Mouse (Mus musculus) MEL (cell line): ENCODE results near the gene Atl3. TPM values are rescaled to one million over a fixed set of nuclear protein-coding genes. Genes with fewer than 3 reads are reported as not detected.
A peak's percentile ranks its signal among the peaks of the same experiment; 100 is the strongest.

Experiments used
- DNase-seq: peaks from one replicate; pipeline ENCODE4 v3.0.0; 2011; ENCODE audit warnings: low read depth, low spot score
- H3K27ac ChIP-seq: 2 replicates; pipeline ENCODE4 v1.5.1; 2012; ENCODE audit warnings: low read depth, mild to moderate bottlenecking, control low read depth, low read length, moderate library complexity; ENCODE audit not compliant: control insufficient read depth
- H3K27me3 ChIP-seq, 2 experiments: fragments of 150-350 bp in 1 of 2; sonication (generic) in 1 of 2; 2 replicates each; pipeline ENCODE4 v1.6.1; 2012; ENCODE audit warnings: low read length in 2 of 2, mild to moderate bottlenecking in 2 of 2, improper control_type of control experiment in 1 of 2, moderate library complexity in 1 of 2; ENCODE audit not compliant: insufficient read depth in 2 of 2, control insufficient read depth in 1 of 2
- H3K36me3 ChIP-seq, 2 experiments: 2 replicates each; pipeline ENCODE4 v1.6.1; 2012 to 2014; ENCODE audit warnings: low read length in 2 of 2, improper control_type of control experiment in 1 of 2, inconsistent platforms in 1 of 2, mild to moderate bottlenecking in 1 of 2; ENCODE audit not compliant: insufficient read depth in 2 of 2, control insufficient read depth in 1 of 2
- H3K4me1 ChIP-seq, 2 experiments: fragments of 150-350 bp in 1 of 2; sonication (generic) in 1 of 2; 2 replicates each; pipeline ENCODE4 v1.6.1; 2012; ENCODE audit warnings: low read length in 2 of 2, improper control_type of control experiment in 1 of 2, mild to moderate bottlenecking in 1 of 2; ENCODE audit not compliant: insufficient read depth in 2 of 2, control insufficient read depth in 1 of 2
- H3K4me3 ChIP-seq, 2 experiments: fragments of 150-350 bp in 1 of 2; sonication (generic) in 1 of 2; 2 replicates each; pipeline ENCODE4 v1.5.1; 2012; ENCODE audit warnings: low read depth in 2 of 2, low read length in 2 of 2, mild to moderate bottlenecking in 2 of 2, moderate library complexity in 2 of 2, control low read depth in 1 of 2, improper control_type of control experiment in 1 of 2; ENCODE audit not compliant: control insufficient read depth in 1 of 2, insufficient read depth in 1 of 2
- H3K79me2 ChIP-seq: 2 replicates; pipeline ENCODE4 v1.6.1; 2012; ENCODE audit warnings: mild to moderate bottlenecking, low read length, moderate library complexity; ENCODE audit not compliant: control insufficient read depth, poor library complexity, insufficient read depth
- H3K9ac ChIP-seq: 2 replicates; pipeline ENCODE4 v1.6.1; 2012; ENCODE audit warnings: low read depth, mild to moderate bottlenecking, control low read depth, low read length, moderate library complexity; ENCODE audit not compliant: control insufficient read depth, poor library complexity, severe bottlenecking
- H3K9me3 ChIP-seq: fragments of 150-350 bp; sonication (generic); replicated peaks from 2 replicates; pipeline ENCODE4 v1.6.1; 2012; ENCODE audit warnings: mild to moderate bottlenecking, low read length, improper control_type of control experiment, moderate library complexity; ENCODE audit not compliant: insufficient read depth
- BHLHE40 ChIP-seq: IDR thresholded peaks from 2 replicates; pipeline ENCODE4 v1.6.1; 2012; ENCODE audit warnings: low read depth, mild to moderate bottlenecking, inconsistent platforms, low read length, improper control_type of control experiment, borderline replicate concordance
- CHD1 ChIP-seq: IDR thresholded peaks from 2 replicates; pipeline ENCODE4 v1.6.1; 2012; ENCODE audit warnings: low read depth, mild to moderate bottlenecking, inconsistent platforms, low read length, improper control_type of control experiment
- CHD2 ChIP-seq: IDR thresholded peaks from 2 replicates; pipeline ENCODE4 v1.6.1; 2011; ENCODE audit warnings: low read length, improper control_type of control experiment
- CTCF ChIP-seq, 3 experiments: IDR thresholded peaks in 2 of 3; conservative IDR thresholded peaks in 1 of 3; 2 replicates each; pipeline ENCODE4 v1.5.1; 2011 to 2012; ENCODE audit warnings: low read length in 3 of 3, low read depth in 2 of 3, mild to moderate bottlenecking in 2 of 3, improper control_type of control experiment in 1 of 3, inconsistent platforms in 1 of 3, mixed read lengths in 1 of 3, moderate library complexity in 1 of 3; ENCODE audit not compliant: control insufficient read depth in 1 of 3, insufficient read depth in 1 of 3, poor library complexity in 1 of 3, severe bottlenecking in 1 of 3
- E2F4 ChIP-seq: IDR thresholded peaks from 2 replicates; pipeline ENCODE4 v1.6.1; 2011; ENCODE audit warnings: low read depth, low read length, improper control_type of control experiment, borderline replicate concordance
- ELF1 ChIP-seq: IDR thresholded peaks from 2 replicates; pipeline ENCODE4 v1.6.1; 2014; ENCODE audit warnings: low read depth, mild to moderate bottlenecking, inconsistent platforms, low read length, improper control_type of control experiment, moderate library complexity
- EP300 ChIP-seq, 2 experiments: IDR thresholded peaks; 2 replicates each; pipeline ENCODE4 v1.6.1; 2011; ENCODE audit warnings: improper control_type of control experiment in 2 of 2, low read length in 2 of 2, low read depth in 1 of 2, mild to moderate bottlenecking in 1 of 2
- ETS1 ChIP-seq: IDR thresholded peaks from 2 replicates; pipeline ENCODE4 v1.6.1; 2012; ENCODE audit warnings: low read depth, mild to moderate bottlenecking, inconsistent platforms, low read length, improper control_type of control experiment, moderate library complexity
- GABPA ChIP-seq: IDR thresholded peaks from 2 replicates; pipeline ENCODE4 v1.6.1; 2012; ENCODE audit warnings: low read depth, mild to moderate bottlenecking, inconsistent platforms, low read length, improper control_type of control experiment, moderate library complexity
- GATA1 ChIP-seq: IDR thresholded peaks from 2 replicates; pipeline ENCODE4 v1.6.1; 2011; ENCODE audit warnings: low read depth, low read length, improper control_type of control experiment
- HCFC1 ChIP-seq: IDR thresholded peaks from 2 replicates; pipeline ENCODE4 v1.6.1; 2012; ENCODE audit warnings: low read depth, mild to moderate bottlenecking, inconsistent platforms, low read length, improper control_type of control experiment, moderate library complexity
- JUND ChIP-seq: IDR thresholded peaks from 2 replicates; pipeline ENCODE4 v1.6.1; 2011; ENCODE audit warnings: low read depth, mild to moderate bottlenecking, improper control_type of control experiment, low read length
- KAT2A ChIP-seq: conservative IDR thresholded peaks from 2 replicates; pipeline ENCODE4 v1.6.1; 2012; ENCODE audit warnings: low read depth, low read length, improper control_type of control experiment, inconsistent platforms
- MAFK ChIP-seq: IDR thresholded peaks from 2 replicates; pipeline ENCODE4 v1.6.1; 2011; ENCODE audit warnings: low read depth, mild to moderate bottlenecking, low read length, improper control_type of control experiment, borderline replicate concordance
- MAX ChIP-seq: IDR thresholded peaks from 2 replicates; pipeline ENCODE4 v1.6.1; 2011; ENCODE audit warnings: low read length, improper control_type of control experiment
- MAZ ChIP-seq: IDR thresholded peaks from 2 replicates; pipeline ENCODE4 v1.6.1; 2012; ENCODE audit warnings: low read depth, mild to moderate bottlenecking, inconsistent platforms, low read length, improper control_type of control experiment
- MEF2A ChIP-seq: IDR thresholded peaks from 2 replicates; pipeline ENCODE4 v1.6.1; 2014; ENCODE audit warnings: low read depth, mild to moderate bottlenecking, inconsistent platforms, low read length, improper control_type of control experiment; ENCODE audit not compliant: poor library complexity, insufficient replicate concordance, severe bottlenecking; ENCODE audit errors: extremely low read depth
- MXI1 ChIP-seq: IDR thresholded peaks from 2 replicates; pipeline ENCODE4 v1.6.1; 2011; ENCODE audit warnings: mild to moderate bottlenecking, low read depth, low read length, improper control_type of control experiment
- MYB ChIP-seq: IDR thresholded peaks from 2 replicates; pipeline ENCODE4 v1.6.1; 2011; ENCODE audit warnings: mild to moderate bottlenecking, low read depth, low read length, improper control_type of control experiment
- MYC ChIP-seq: IDR thresholded peaks from 2 replicates; pipeline ENCODE4 v1.6.1; 2011; ENCODE audit warnings: low read depth, mild to moderate bottlenecking, low read length, improper control_type of control experiment, moderate library complexity
- NELFE ChIP-seq: IDR thresholded peaks from 2 replicates; pipeline ENCODE4 v1.6.1; 2011; ENCODE audit warnings: low read depth, low read length, improper control_type of control experiment
- NRF1 ChIP-seq: IDR thresholded peaks from 2 replicates; pipeline ENCODE4 v1.6.1; 2014; ENCODE audit warnings: low read depth, mild to moderate bottlenecking, inconsistent platforms, low read length, improper control_type of control experiment, moderate library complexity; ENCODE audit not compliant: poor library complexity, insufficient read depth, severe bottlenecking
- POLR2AphosphoS2 ChIP-seq: IDR thresholded peaks from 2 replicates; pipeline ENCODE4 v1.6.1; 2011; ENCODE audit warnings: low read length, improper control_type of control experiment
- POLR2AphosphoS5 ChIP-seq: IDR thresholded peaks from 2 replicates; pipeline ENCODE4 v1.6.1; 2012; ENCODE audit warnings: low read depth, borderline replicate concordance, mild to moderate bottlenecking, inconsistent platforms, low read length, moderate library complexity, mixed read lengths
- RAD21 ChIP-seq: IDR thresholded peaks from 2 replicates; pipeline ENCODE4 v1.6.1; 2011; ENCODE audit warnings: mild to moderate bottlenecking, low read depth, low read length, improper control_type of control experiment
- RCOR1 ChIP-seq: IDR thresholded peaks from 2 replicates; pipeline ENCODE4 v1.6.1; 2012; ENCODE audit warnings: low read depth, mild to moderate bottlenecking, inconsistent platforms, low read length, improper control_type of control experiment
- SIN3A ChIP-seq: IDR thresholded peaks from 2 replicates; pipeline ENCODE4 v1.6.1; 2012; ENCODE audit warnings: low read length, improper control_type of control experiment, inconsistent platforms
- SMC3 ChIP-seq: IDR thresholded peaks from 2 replicates; pipeline ENCODE4 v1.6.1; 2011; ENCODE audit warnings: low read depth, low read length, improper control_type of control experiment
- TAL1 ChIP-seq: IDR thresholded peaks from 2 replicates; pipeline ENCODE4 v1.6.1; 2012; ENCODE audit warnings: mild to moderate bottlenecking, inconsistent platforms, low read length, moderate library complexity, mixed read lengths
- TBP ChIP-seq: IDR thresholded peaks from 2 replicates; pipeline ENCODE4 v1.8.0; 2011; ENCODE audit warnings: low read depth, low read length, improper control_type of control experiment
- UBTF ChIP-seq: IDR thresholded peaks from 2 replicates; pipeline ENCODE4 v1.6.1; 2012; ENCODE audit warnings: low read depth, mild to moderate bottlenecking, inconsistent platforms, low read length, improper control_type of control experiment, moderate library complexity, borderline replicate concordance; ENCODE audit not compliant: insufficient read depth
- USF1 ChIP-seq: IDR thresholded peaks from 2 replicates; pipeline ENCODE4 v1.6.1; 2014; ENCODE audit warnings: low read depth, mild to moderate bottlenecking, inconsistent platforms, low read length, improper control_type of control experiment, moderate library complexity
- USF2 ChIP-seq, 2 experiments: IDR thresholded peaks; 2 replicates each; pipeline ENCODE4 v1.6.1; 2011 to 2012; ENCODE audit warnings: improper control_type of control experiment in 2 of 2, low read length in 2 of 2, borderline replicate concordance in 1 of 2, inconsistent platforms in 1 of 2, low read depth in 1 of 2, mild to moderate bottlenecking in 1 of 2; ENCODE audit not compliant: insufficient read depth in 1 of 2
- ZKSCAN1 ChIP-seq: IDR thresholded peaks from 2 replicates; pipeline ENCODE4 v1.6.1; 2012; ENCODE audit warnings: low read depth, mild to moderate bottlenecking, inconsistent platforms, low read length, improper control_type of control experiment, moderate library complexity
- ZMIZ1 ChIP-seq: IDR thresholded peaks from 2 replicates; pipeline ENCODE4 v1.6.1; 2012; ENCODE audit warnings: low read depth, mild to moderate bottlenecking, inconsistent platforms, low read length, improper control_type of control experiment, moderate library complexity
- polyA plus RNA-seq, 2 experiments: library from polyadenylated mRNA; stranded (reverse) in 1 of 2; unstranded in 1 of 2; fragments of >175 nt in 1 of 2; fragments of >200 nt in 1 of 2; gene quantifications; 2 replicates each; pipeline versions ENCODE4 v1.2.1 to v1.2.4; 2012; ENCODE audit warnings: low replicate concordance in 2 of 2, low read depth in 1 of 2; ENCODE audit not compliant: insufficient read length in 2 of 2, insufficient read depth in 1 of 2, missing spikeins in 1 of 2
- total RNA-seq: library from RNA; depleted of rRNA; stranded (reverse); fragments of 300-350 nt; gene quantifications from 2 replicates; pipeline ENCODE4 v1.2.3, GENCODE M21; 2012

Gene Atl3
- total and polyA plus RNA-seq, 3 experiments: 15.3 to 16.4 TPM; not detected in 1

DNA sequence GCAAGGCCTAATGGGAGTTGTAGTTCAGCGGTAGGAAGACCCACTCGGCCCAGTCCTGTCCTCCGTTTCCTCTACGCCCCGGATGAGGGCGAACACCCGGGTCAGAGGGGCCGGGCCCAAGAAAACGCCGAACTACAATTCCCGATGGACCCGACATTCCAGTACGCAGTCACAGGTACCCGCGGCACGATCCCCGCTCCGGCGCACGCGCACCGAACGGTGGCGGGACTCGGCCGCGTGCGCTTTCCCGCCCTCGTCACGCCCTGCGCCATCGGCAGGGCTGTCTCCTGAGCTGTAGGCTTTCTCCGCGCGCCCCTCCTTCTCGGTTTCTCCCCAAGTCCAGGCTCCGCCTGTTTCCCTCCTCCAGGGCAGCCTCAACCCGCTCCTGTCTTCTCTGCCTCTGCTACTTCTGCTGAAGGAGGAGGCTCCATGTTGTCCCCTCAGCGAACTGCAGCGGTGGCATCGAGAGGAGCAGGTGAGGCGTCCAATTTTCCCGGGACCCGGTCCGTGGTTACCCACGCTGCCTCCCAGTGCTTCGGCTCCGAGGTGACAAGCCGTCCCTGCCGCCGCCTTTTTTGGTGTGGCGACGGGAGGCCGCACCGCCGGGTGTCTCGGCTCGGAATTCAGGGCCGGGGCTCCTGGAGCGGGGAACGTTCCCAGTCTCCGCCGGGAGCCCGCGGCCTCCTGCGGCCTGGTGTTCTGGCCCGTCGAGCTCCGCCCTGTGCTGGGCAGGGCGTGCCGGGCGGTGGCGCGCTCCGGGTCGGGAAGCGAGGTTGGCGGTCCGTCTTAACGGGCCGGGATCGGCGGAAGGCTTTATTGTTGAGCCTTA, 561 bp downstream of the Atl3 start:
- peak; percentile 95 for DNase-seq
- peaks cover 13% of the 10 kb centered on the region for H3K79me2 ChIP-seq
- peak overlapping the region; percentile 91 for H3K9ac ChIP-seq
- H3K9me3 ChIP-seq: no peaks in the 10 kb centered on the region
- H3K4me1 ChIP-seq: peaks cover 4 to 8% of the 10 kb centered on the region in 2 experiments; a peak in 3 of 4 replicates
- no peaks in the 10 kb centered on the region for H3K27me3 ChIP-seq
- H3K36me3 ChIP-seq: peaks cover 0 to 13% of the 10 kb centered on the region in 2 experiments; a peak in 2 of 4 replicates
- H3K4me3 ChIP-seq: peak overlapping the region; percentile 72 to 85
- peak overlapping the region; percentile 86 for H3K27ac ChIP-seq
- TF ChIP-seq NELFE (peak; percentile 82), EP300 (IDR thresholded peaks at IDR 0.05; ENCODE audit: low read depth in 1 of 2, low read length in 2 of 2) (peak in 1 of 2 experiments; percentile 2; a peak in 1 of 4 replicates), MYB (no peak), KAT2A (peak; percentile 60; the same call in 1 of the 2 replicates), NRF1 (peak; percentile 91), HCFC1 (peak; percentile 93), SMC3 (no peak), USF1 (peak; percentile 46), MXI1 (peak; percentile 63), MEF2A (no peak), MAZ (no peak), TBP (peak; percentile 60; the same call in 1 of the 2 replicates), MAFK (no peak), USF2 (IDR thresholded peaks at IDR 0.05; ENCODE audit: borderline replicate concordance in 1 of 2, insufficient read depth in 1 of 2, low read depth in 1 of 2, low read length in 2 of 2) (no peak), MAX (peak; percentile 99), ELF1 (no peak), POLR2AphosphoS2 (peak; percentile 66), GABPA (no peak), POLR2AphosphoS5 (no peak), CHD1 (0 out of 2 replicates have a peak, but pooled peaks have one; percentile 49), GATA1 (no peak), ETS1 (0 out of 2 replicates have a peak, but pooled peaks have one; percentile 17), BHLHE40 (no peak), CHD2 (no peak), JUND (no peak), TAL1 (no peak), CTCF (IDR thresholded peaks at IDR 0.05 in 2 of 3, conservative IDR thresholded peaks at IDR 0.05 in 1 of 3; ENCODE audit: control insufficient read depth in 1 of 3, insufficient read depth in 1 of 3, low read depth in 2 of 3, low read length in 3 of 3, poor library complexity in 1 of 3, severe bottlenecking in 1 of 3) (peak in 1 of 3 experiments; percentile 20; a peak in 1 of 6 replicates), SIN3A (peak; percentile 42), ZMIZ1 (peak; percentile 75), ZKSCAN1 (no peak), RAD21 (no peak), RCOR1 (no peak), E2F4 (peak; percentile 95), UBTF (peak; percentile 99), MYC (peak; percentile 88)
